Mouse (Mus musculus): ENCODE measurements around the gene Inka2.

Inka2 gene

GRCm38 (mm10) chr3:105726037-105726436 is 21.6 kb downstream of the Inka2 start:
- DNase-seq (ENCODE audit: low spot score): peak; percentile 67

GRCm38 (mm10) chr3:105732360-105732759 is 28.0 kb downstream of the Inka2 start:
- no peak for DNase-seq (ENCODE audit: low spot score)

GRCm38 (mm10) chr3:105733538-105733937 is 29.1 kb downstream of the Inka2 start:
- no peak for DNase-seq (ENCODE audit: low spot score)

GRCm38 (mm10) chr3:105735285-105735684 is 30.9 kb downstream of the Inka2 start:
- no peak for DNase-seq (ENCODE audit: low spot score)

- DNase-seq (ENCODE audit: low spot score): no peak
These were observed 31.7 kb downstream of the Inka2 start for GRCm38 (mm10) chr3:105736148-105736547.

GRCm38 (mm10) chr3:105737070-105737469 is 32.7 kb downstream of the Inka2 start:
- DNase-seq (ENCODE audit: low spot score): no peak

- DNase-seq (ENCODE audit: low spot score): no peak
These were observed 33.3 kb downstream of the Inka2 start for GRCm38 (mm10) chr3:105737666-105738065.

GRCm38 (mm10) chr3:105746542-105746941 is 42.1 kb downstream of the Inka2 start:
- no peak for DNase-seq (ENCODE audit: low spot score)

GRCm38 (mm10) chr3:105750810-105751209 is 46.4 kb downstream of the Inka2 start:
- no peak for DNase-seq (ENCODE audit: low spot score)

- no peak for DNase-seq (ENCODE audit: low spot score)
These were observed 49.8 kb downstream of the Inka2 start for GRCm38 (mm10) chr3:105754184-105754583.

- DNase-seq (ENCODE audit: low spot score): no peak
These were observed 50.7 kb downstream of the Inka2 start for GRCm38 (mm10) chr3:105755123-105755522.

GRCm38 (mm10) chr3:105756505-105756904 is 52.1 kb downstream of the Inka2 start:
- DNase-seq (ENCODE audit: low spot score): no peak

GRCm38 (mm10) chr3:105757323-105758083 is 53.1 kb downstream of the Inka2 start:
- no peak for DNase-seq (ENCODE audit: low spot score)

- no peak for DNase-seq (ENCODE audit: low spot score)
These were observed 53.7 kb downstream of the Inka2 start for GRCm38 (mm10) chr3:105758098-105758497.

GRCm38 (mm10) chr3:105758658-105759057 is 54.3 kb downstream of the Inka2 start:
- no peak for DNase-seq (ENCODE audit: low spot score)

- DNase-seq (ENCODE audit: low spot score): no peak
These were observed 55.7 kb downstream of the Inka2 start for GRCm38 (mm10) chr3:105760063-105760462.

- DNase-seq (ENCODE audit: low spot score): no peak
These were observed 58.9 kb downstream of the Inka2 start for GRCm38 (mm10) chr3:105763132-105763851.

GRCm38 (mm10) chr3:105768529-105768928 is 64.1 kb downstream of the Inka2 start:
- DNase-seq (ENCODE audit: low spot score): peak; percentile 38

- DNase-seq (ENCODE audit: low spot score): no peak
These were observed 65.0 kb downstream of the Inka2 start for GRCm38 (mm10) chr3:105769380-105769779.
